Mouse (Mus musculus) embryonic fibroblast, embryonic 13.5 days (primary cell): ENCODE results near the gene Fam83f.

ENCODE experiments used
- CTCF ChIP-seq: IDR thresholded peaks from 2 replicates; pipeline ENCODE4 v1.5.1; 2011; ENCODE audit warnings: mild to moderate bottlenecking, control low read depth, low read length, moderate library complexity, borderline replicate concordance; ENCODE audit not compliant: insufficient read depth
- POLR2A ChIP-seq: IDR thresholded peaks from 2 replicates; pipeline ENCODE4 v1.6.1; 2011; ENCODE audit warnings: low read depth, mild to moderate bottlenecking, control low read depth, low read length, moderate library complexity

DNA sequence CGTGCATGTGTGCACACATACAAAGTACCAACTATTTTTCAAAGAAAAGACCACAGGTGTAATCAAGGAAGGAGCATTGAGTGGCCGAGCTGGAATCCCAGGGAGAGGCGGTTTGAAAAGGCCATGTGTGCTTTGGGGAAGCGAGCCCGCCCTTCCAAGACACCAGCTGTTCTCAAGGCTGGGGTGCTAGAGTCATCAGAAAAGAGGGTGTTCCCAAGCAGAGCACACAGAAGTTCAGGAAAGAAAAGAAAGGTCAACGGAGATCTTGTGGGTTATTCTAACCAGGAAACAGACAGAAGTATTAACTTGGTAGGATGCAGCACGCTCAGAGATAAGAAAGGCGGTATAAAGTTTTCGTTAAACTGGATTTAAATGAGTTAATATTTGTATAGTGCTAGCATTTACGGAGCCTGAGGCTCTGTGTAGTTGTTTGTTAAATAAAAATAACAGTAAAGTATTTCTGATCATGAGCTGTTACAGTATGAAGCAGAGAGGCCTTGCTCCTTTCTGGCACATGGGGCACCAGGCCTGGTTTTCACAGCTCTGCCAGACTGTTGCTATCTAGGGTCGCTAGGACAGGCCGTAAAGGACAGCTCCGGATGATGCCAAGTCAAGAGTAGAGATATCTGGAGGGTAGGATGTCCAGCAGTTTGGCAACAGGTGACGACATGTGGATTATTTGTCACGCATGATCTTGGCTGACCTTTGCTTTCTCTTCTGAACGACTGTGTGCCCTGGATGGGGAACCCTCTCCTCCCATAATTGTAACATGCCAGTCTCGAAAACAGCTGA is 26.4 kb upstream of the Fam83f start:
- TF ChIP-seq CTCF (no peak), POLR2A (no peak)
